Mouse (Mus musculus): Measurements from ENCODE around the gene Dera. TPM values are rescaled to one million over a fixed set of nuclear protein-coding genes. Genes with fewer than 3 reads are reported as not detected.

Dera gene
- total RNA-seq, 1 experiment = 47.6 TPM

- Histone ChIP-seq H3K9ac (ENCODE audit: insufficient read depth, low read depth, low read length, poor library complexity, severe bottlenecking) (no peak overlapping the region), H3K27ac (ENCODE audit: insufficient read depth, low read depth, low read length, poor library complexity, severe bottlenecking) (no peak overlapping the region), H3K9me3 (ENCODE audit: control insufficient read depth, insufficient read depth, low read depth, low read length) (no peaks in the 10 kb centered on the region), H3K36me3 (ENCODE audit: control insufficient read depth, insufficient read depth, low read length, poor library complexity, severe bottlenecking) (no peaks in the 10 kb centered on the region), H3K4me1 (ENCODE audit: control insufficient read depth in 2 of 2, insufficient read depth in 2 of 2, low read length in 2 of 2, poor library complexity in 1 of 2) (no peaks in the 10 kb centered on the region), H3K4me3 (ENCODE audit: insufficient read depth in 1 of 2, low read depth in 1 of 2, low read length in 2 of 2, poor library complexity in 1 of 2, severe bottlenecking in 1 of 2) (no peak overlapping the region)
- no peak for DNase-seq (ENCODE audit: low read depth, low spot score)
- no peak for TF ChIP-seq CHD2 (IDR thresholded peaks at IDR 0.05; ENCODE audit: low read depth, low read length)
- no peak for TF ChIP-seq ZC3H11A (IDR thresholded peaks at IDR 0.05; ENCODE audit: borderline replicate concordance, low read depth, low read length)
- in situ Hi-C loops (cut with MboI; ENCODE audit: low sequenced_read_pairs in 2 of 2, unreplicated experiment in 2 of 2) = loop anchor here (10.0 to 25.0 kb wide), 2 partner anchors 248 to 300 kb away; no protein-coding TSS in a partner anchor
These were observed 41.6 kb upstream of the Dera start for GRCm38 (mm10) chr6:137712654-137713309.

DNA sequence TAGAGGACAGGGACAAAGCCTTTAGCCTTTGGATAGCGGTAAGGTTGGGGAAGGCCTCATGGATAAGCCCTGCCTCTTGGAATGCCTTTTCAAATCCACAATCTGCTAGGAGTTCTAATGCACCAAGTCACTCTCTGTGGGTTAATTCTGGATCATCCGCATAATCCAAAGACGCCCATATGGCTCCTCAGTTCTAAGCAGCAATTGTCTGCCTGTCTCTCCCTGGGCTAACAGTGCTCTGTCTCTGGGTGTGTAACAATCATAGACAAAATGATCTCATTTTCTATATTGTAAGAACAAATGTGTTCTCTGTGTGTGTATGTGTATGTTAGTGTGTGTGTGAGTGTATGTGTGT is 41.1 kb upstream of the Dera start:
- no peak overlapping the region for H3K4me3 ChIP-seq (ENCODE audit: insufficient read depth in 1 of 2, low read depth in 1 of 2, low read length in 2 of 2, poor library complexity in 1 of 2, severe bottlenecking in 1 of 2)
- DNase-seq (ENCODE audit: low read depth, low spot score) = no peak
- no peaks in the 10 kb centered on the region for H3K36me3 ChIP-seq (ENCODE audit: control insufficient read depth, insufficient read depth, low read length, poor library complexity, severe bottlenecking)
- H3K9me3 ChIP-seq (ENCODE audit: control insufficient read depth, insufficient read depth, low read depth, low read length) = no peaks in the 10 kb centered on the region
- TF ChIP-seq ZC3H11A (IDR thresholded peaks at IDR 0.05; ENCODE audit: borderline replicate concordance, low read depth, low read length) = no peak
- H3K9ac ChIP-seq (ENCODE audit: insufficient read depth, low read depth, low read length, poor library complexity, severe bottlenecking) = no peak overlapping the region
- H3K27ac ChIP-seq (ENCODE audit: insufficient read depth, low read depth, low read length, poor library complexity, severe bottlenecking) = no peak overlapping the region
- H3K4me1 ChIP-seq (ENCODE audit: control insufficient read depth in 2 of 2, insufficient read depth in 2 of 2, low read length in 2 of 2, poor library complexity in 1 of 2) = no peaks in the 10 kb centered on the region
- in situ Hi-C loops (cut with MboI; ENCODE audit: low sequenced_read_pairs in 2 of 2, unreplicated experiment in 2 of 2) = loop anchor here (10.0 to 25.0 kb wide), 2 partner anchors 248 to 301 kb away; no protein-coding TSS in a partner anchor

DNA sequence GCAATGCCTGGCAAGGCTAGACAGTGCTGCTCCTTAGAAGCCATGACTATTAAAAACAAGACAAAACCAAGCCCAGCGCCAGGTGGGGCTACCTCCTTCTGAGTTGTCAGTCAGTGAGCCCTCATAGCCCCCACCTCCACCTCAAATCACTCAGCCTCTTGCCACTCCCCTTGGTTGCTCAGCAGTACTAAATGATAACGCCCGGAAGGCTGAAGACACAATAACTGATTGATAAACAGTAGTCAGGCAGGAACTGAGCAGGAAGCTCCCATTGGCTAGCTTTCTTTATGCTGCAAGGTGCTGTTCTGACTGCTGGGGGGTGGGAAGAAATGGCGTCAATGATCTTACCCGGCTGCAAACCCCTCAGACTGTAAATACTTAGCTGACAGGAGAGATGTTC is 37.5 kb upstream of the Dera start:
- Histone ChIP-seq H3K4me1 (ENCODE audit: control insufficient read depth in 2 of 2, insufficient read depth in 2 of 2, low read length in 2 of 2, poor library complexity in 1 of 2) (no peaks in the 10 kb centered on the region), H3K9ac (ENCODE audit: insufficient read depth, low read depth, low read length, poor library complexity, severe bottlenecking) (no peak overlapping the region), H3K27ac (ENCODE audit: insufficient read depth, low read depth, low read length, poor library complexity, severe bottlenecking) (no peak overlapping the region), H3K4me3 (ENCODE audit: insufficient read depth in 1 of 2, low read depth in 1 of 2, low read length in 2 of 2, poor library complexity in 1 of 2, severe bottlenecking in 1 of 2) (no peak overlapping the region), H3K36me3 (ENCODE audit: control insufficient read depth, insufficient read depth, low read length, poor library complexity, severe bottlenecking) (no peaks in the 10 kb centered on the region), H3K9me3 (ENCODE audit: control insufficient read depth, insufficient read depth, low read depth, low read length) (no peaks in the 10 kb centered on the region)
- in situ Hi-C loops (cut with MboI; ENCODE audit: low sequenced_read_pairs in 2 of 2, unreplicated experiment in 2 of 2) = loop anchor here (10.0 to 25.0 kb wide), 2 partner anchors 252 to 305 kb away; no protein-coding TSS in a partner anchor
- no peak for TF ChIP-seq CHD2 (IDR thresholded peaks at IDR 0.05; ENCODE audit: low read depth, low read length)
- no peak for TF ChIP-seq MAFK (IDR thresholded peaks at IDR 0.05; ENCODE audit: insufficient read depth, low read depth, low read length)
- TF ChIP-seq ZNF384 (IDR thresholded peaks at IDR 0.05; ENCODE audit: low read depth, low read length) = no peak
- TF ChIP-seq ZC3H11A (IDR thresholded peaks at IDR 0.05; ENCODE audit: borderline replicate concordance, low read depth, low read length) = no peak
- TF ChIP-seq HCFC1 (IDR thresholded peaks at IDR 0.05; ENCODE audit: borderline replicate concordance, insufficient read depth, low read length) = no peak
- no peak for DNase-seq (ENCODE audit: low read depth, low spot score)

- no peaks in the 10 kb centered on the region for H3K9me3 ChIP-seq (ENCODE audit: control insufficient read depth, insufficient read depth, low read depth, low read length)
- H3K27ac ChIP-seq (ENCODE audit: insufficient read depth, low read depth, low read length, poor library complexity, severe bottlenecking) = no peak overlapping the region
- H3K4me1 ChIP-seq (ENCODE audit: control insufficient read depth in 2 of 2, insufficient read depth in 2 of 2, low read length in 2 of 2, poor library complexity in 1 of 2) = no peaks in the 10 kb centered on the region
- H3K9ac ChIP-seq (ENCODE audit: insufficient read depth, low read depth, low read length, poor library complexity, severe bottlenecking) = no peak overlapping the region
- H3K36me3 ChIP-seq (ENCODE audit: control insufficient read depth, insufficient read depth, low read length, poor library complexity, severe bottlenecking) = no peaks in the 10 kb centered on the region
- no peak for DNase-seq (ENCODE audit: low read depth, low spot score)
- TF ChIP-seq MAFK (IDR thresholded peaks at IDR 0.05; ENCODE audit: insufficient read depth, low read depth, low read length) (no peak), CHD2 (IDR thresholded peaks at IDR 0.05; ENCODE audit: low read depth, low read length) (no peak), ZC3H11A (IDR thresholded peaks at IDR 0.05; ENCODE audit: borderline replicate concordance, low read depth, low read length) (no peak), ZNF384 (IDR thresholded peaks at IDR 0.05; ENCODE audit: low read depth, low read length) (no peak), HCFC1 (IDR thresholded peaks at IDR 0.05; ENCODE audit: borderline replicate concordance, insufficient read depth, low read length) (no peak)
- no peak overlapping the region for H3K4me3 ChIP-seq (ENCODE audit: insufficient read depth in 1 of 2, low read depth in 1 of 2, low read length in 2 of 2, poor library complexity in 1 of 2, severe bottlenecking in 1 of 2)
- in situ Hi-C loops (cut with MboI; ENCODE audit: low sequenced_read_pairs in 2 of 2, unreplicated experiment in 2 of 2) = loop anchor here (25.0 kb wide), 1 partner anchor 310 kb away; no protein-coding TSS in a partner anchor
These were observed 32.0 kb upstream of the Dera start for GRCm38 (mm10) chr6:137722220-137722931.
